Mouse (Mus musculus) hindbrain, embryonic 14.5 days (tissue): ENCODE results near the gene Paqr5. TPM values are rescaled to one million over a fixed set of nuclear protein-coding genes. Genes with fewer than 3 reads are reported as not detected.
A peak's percentile ranks its signal among the peaks of the same experiment; 100 is the strongest.

Source experiments
- ATAC-seq: fragments of 200-750 bp; cut with Nextera tagmentation; 2 replicates; pipeline ENCODE4 v1.8.0; 2017; ENCODE audit warnings: moderate number of reproducible peaks, mild to moderate bottlenecking, moderate TSS enrichment, moderate library complexity; ENCODE audit not compliant: low FRiP score
- DNase-seq: peaks from one replicate; pipeline ENCODE4 v3.0.0-alpha.2; 2015; ENCODE audit warnings: low spot score
- H3K27ac ChIP-seq: fragments of 300-500 bp; sonication (generic); 2 replicates; pipeline ENCODE4 v1.5.1; 2014; ENCODE audit warnings: mild to moderate bottlenecking, moderate library complexity
- H3K27me3 ChIP-seq: fragments of 300-500 bp; sonication (generic); 2 replicates; pipeline ENCODE4 v1.6.1; 2014; ENCODE audit warnings: mild to moderate bottlenecking, low read length, mixed read lengths; ENCODE audit not compliant: control insufficient read depth, insufficient read depth
- H3K36me3 ChIP-seq: fragments of 300-500 bp; sonication (generic); replicated peaks from 2 replicates; pipeline ENCODE4 v1.6.1; 2014; ENCODE audit not compliant: control insufficient read depth, insufficient read depth
- H3K4me1 ChIP-seq: fragments of 300-500 bp; sonication (generic); replicated peaks from 2 replicates; pipeline ENCODE4 v1.6.1; 2014; ENCODE audit warnings: antibody characterized with exemption, low read length, mixed read lengths; ENCODE audit not compliant: control insufficient read depth, insufficient read depth
- H3K4me2 ChIP-seq: fragments of 300-500 bp; sonication (generic); replicated peaks from 2 replicates; pipeline ENCODE4 v1.6.1; 2014; ENCODE audit warnings: mild to moderate bottlenecking, moderate library complexity
- H3K4me3 ChIP-seq: fragments of 300-500 bp; sonication (generic); replicated peaks from 2 replicates; pipeline ENCODE4 v1.5.1; 2014; ENCODE audit warnings: mild to moderate bottlenecking, low read length
- H3K9ac ChIP-seq: fragments of 300-500 bp; sonication (generic); 2 replicates; pipeline ENCODE4 v1.6.1; 2014
- H3K9me3 ChIP-seq: fragments of 300-500 bp; sonication (generic); 2 replicates; pipeline ENCODE4 v1.6.1; 2016; ENCODE audit warnings: low read length; ENCODE audit not compliant: control insufficient read depth
- WGBS: fragments of 180-500 bp; shearing (Covaris S2); extraction: QIAGEN DNeasy Blood & Tissue Kit; methylation state at CpG from one replicate; pipeline ENCODE4 v1.1.7; 2014; 5-methylcytosine and 5-hydroxymethylcytosine counted together
- polyA plus RNA-seq: library from polyadenylated mRNA; unstranded; fragments of >200 nt; fragmentation: Nextera tagmentation; extraction: Ambion mirVana; gene quantifications from 2 replicates; pipeline ENCODE4 v1.2.1, GENCODE M21; 2014

Paqr5 gene
- polyA plus RNA-seq, 1 experiment from 2014 or later = 0.36 TPM

- Histone ChIP-seq H3K27me3 (no peaks in the 10 kb centered on the region), H3K9me3 (no peaks in the 10 kb centered on the region), H3K27ac (no peak overlapping the region), H3K4me2 (peak overlapping the region; percentile 100), H3K4me3 (peak overlapping the region; percentile 66), H3K4me1 (0 out of 2 replicates have a peak, but pooled peaks cover 12% of the 10 kb centered on the region), H3K36me3 (no peaks in the 10 kb centered on the region), H3K9ac (peak overlapping the region; percentile 56)
- DNase-seq (peak; percentile 91), ATAC-seq (peak; percentile 85)
- WGBS = 6% methylated on average over 24 of the region's 24 CpGs
Measured at GRCm38 (mm10) chr9:61947402-61948346, 79.0 kb downstream of the Paqr5 start.

DNA sequence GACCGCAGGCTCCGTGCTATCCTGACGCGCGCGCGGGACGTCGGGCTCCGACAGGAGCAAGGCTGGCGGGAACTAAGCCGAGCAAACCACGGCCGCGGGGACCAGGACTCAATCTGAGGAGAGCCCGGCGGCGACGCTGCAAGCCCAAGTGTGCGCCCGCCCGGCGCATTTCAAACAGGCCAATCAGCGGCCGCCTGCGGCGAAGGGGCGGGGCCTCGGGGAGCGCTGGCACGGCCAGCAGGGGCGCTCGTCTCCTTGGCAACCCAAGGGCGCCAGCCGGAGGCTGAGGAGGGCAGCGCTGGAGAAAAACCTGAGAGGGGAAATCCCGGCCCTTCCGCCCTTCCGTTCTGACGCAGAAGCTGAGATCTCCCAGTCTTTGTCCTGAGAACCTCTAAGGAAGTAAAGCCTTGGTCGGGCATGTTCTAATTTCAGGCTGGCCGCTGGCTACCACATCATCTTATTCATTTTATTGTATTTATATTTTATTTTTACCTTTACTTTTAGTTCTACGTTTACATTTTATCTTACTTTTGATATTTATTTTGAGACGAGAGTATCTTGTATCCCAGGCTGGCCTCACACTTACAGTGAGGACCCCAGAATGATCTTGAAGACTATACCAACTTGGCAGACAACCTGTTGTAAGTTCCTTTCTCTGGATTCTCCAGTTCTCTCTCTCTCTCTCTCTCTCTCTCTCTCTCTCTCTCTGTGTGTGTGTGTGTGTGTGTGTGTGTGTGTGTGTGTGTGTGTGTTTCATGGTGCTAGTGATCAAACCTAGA, 79.8 kb downstream of the Paqr5 start, which contains the start of gene Kif23:
Gene Kif23, minus strand, starts transcription at position 152 of the 779 bp plus-strand sequence.
- no peaks in the 10 kb centered on the region for H3K36me3 ChIP-seq
- peak within 1 kb of the TSS; percentile 66 for H3K4me3 ChIP-seq
- WGBS = under 1% methylated on average over 44 of the region's 44 CpGs
- DNase-seq (peak; percentile 97), ATAC-seq (peak; percentile 92)
- H3K9ac ChIP-seq = peak within 1 kb of the TSS; percentile 67
- H3K9me3 ChIP-seq = no peaks in the 10 kb centered on the region
- no peak within 1 kb of the TSS for H3K27ac ChIP-seq
- peak within 1 kb of the TSS; percentile 100 for H3K4me2 ChIP-seq
- no peaks in the 10 kb centered on the region for H3K27me3 ChIP-seq
- H3K4me1 ChIP-seq = 0 out of 2 replicates have a peak, but pooled peaks cover 12% of the 10 kb centered on the region

- DNase-seq (no peak), ATAC-seq (peak; percentile 82; the same call in 1 of the 2 replicates)
- Histone ChIP-seq H3K27ac (no peak overlapping the region), H3K4me2 (peak overlapping the region; percentile 100), H3K9ac (peak overlapping the region; percentile 67), H3K4me1 (0 out of 2 replicates have a peak, but pooled peaks cover 12% of the 10 kb centered on the region), H3K36me3 (no peaks in the 10 kb centered on the region), H3K9me3 (no peaks in the 10 kb centered on the region), H3K27me3 (no peaks in the 10 kb centered on the region), H3K4me3 (peak overlapping the region; percentile 66)
- WGBS = under 1% methylated on average over 37 of the region's 38 CpGs
Measured at GRCm38 (mm10) chr9:61945973-61946611, 80.6 kb downstream of the Paqr5 start.

GRCm38 (mm10) chr9:61941054-61941453, 85.6 kb downstream of the Paqr5 start:
- Histone ChIP-seq H3K27ac (no peak overlapping the region), H3K36me3 (no peaks in the 10 kb centered on the region; the same call in 1 of the 2 replicates), H3K27me3 (no peaks in the 10 kb centered on the region), H3K9ac (no peak overlapping the region), H3K4me3 (no peak overlapping the region), H3K9me3 (no peaks in the 10 kb centered on the region), H3K4me2 (no peak overlapping the region), H3K4me1 (0 out of 2 replicates have a peak, but pooled peaks cover 3% of the 10 kb centered on the region)
- WGBS = 91% methylated on average over 3 of the region's 3 CpGs
- DNase-seq (no peak), ATAC-seq (no peak)

- H3K9me3 ChIP-seq = no peaks in the 10 kb centered on the region
- no peaks in the 10 kb centered on the region for H3K27me3 ChIP-seq
- no peak for DNase-seq
- H3K4me2 ChIP-seq = no peak overlapping the region
- H3K4me1 ChIP-seq = no peaks in the 10 kb centered on the region
- ATAC-seq = no peak
- H3K36me3 ChIP-seq = peaks cover 5% of the 10 kb centered on the region; the same call in 1 of the 2 replicates
- H3K27ac ChIP-seq = no peak overlapping the region
- WGBS = 77% methylated on average over 2 of the region's 2 CpGs
- no peak overlapping the region for H3K9ac ChIP-seq
- H3K4me3 ChIP-seq = no peak overlapping the region
Measured at GRCm38 (mm10) chr9:61933333-61933732, 93.3 kb downstream of the Paqr5 start.

GRCm38 (mm10) chr9:61932009-61932408, 94.6 kb downstream of the Paqr5 start:
- Histone ChIP-seq H3K27me3 (no peaks in the 10 kb centered on the region), H3K4me1 (no peaks in the 10 kb centered on the region), H3K9me3 (no peaks in the 10 kb centered on the region), H3K4me3 (no peak overlapping the region), H3K9ac (no peak overlapping the region), H3K27ac (no peak overlapping the region), H3K4me2 (no peak overlapping the region), H3K36me3 (peaks cover 5% of the 10 kb centered on the region; the same call in 1 of the 2 replicates)
- WGBS = 99% methylated on average over 3 of the region's 3 CpGs
- DNase-seq (no peak), ATAC-seq (no peak)

- no peaks in the 10 kb centered on the region for H3K9me3 ChIP-seq
- no peaks in the 10 kb centered on the region for H3K27me3 ChIP-seq
- ATAC-seq (no peak), DNase-seq (no peak)
- no peak overlapping the region for H3K4me3 ChIP-seq
- no peak overlapping the region for H3K27ac ChIP-seq
- H3K4me1 ChIP-seq = no peaks in the 10 kb centered on the region
- no peak overlapping the region for H3K9ac ChIP-seq
- peaks cover 5% of the 10 kb centered on the region; the same call in 1 of the 2 replicates for H3K36me3 ChIP-seq
- no peak overlapping the region for H3K4me2 ChIP-seq
- WGBS = 97% methylated on average over 10 of the region's 10 CpGs
Measured at GRCm38 (mm10) chr9:61925086-61925660, 101.5 kb downstream of the Paqr5 start.

GRCm38 (mm10) chr9:61920331-61920730, 106.3 kb downstream of the Paqr5 start:
- Histone ChIP-seq H3K27me3 (no peaks in the 10 kb centered on the region), H3K4me3 (no peak overlapping the region), H3K9ac (no peak overlapping the region), H3K9me3 (no peaks in the 10 kb centered on the region), H3K4me1 (no peaks in the 10 kb centered on the region), H3K27ac (no peak overlapping the region), H3K4me2 (no peak overlapping the region), H3K36me3 (no peaks in the 10 kb centered on the region; the same call in 1 of the 2 replicates)
- 96% methylated on average over 6 of the region's 6 CpGs for WGBS
- ATAC-seq (no peak), DNase-seq (no peak)
